Mouse (Mus musculus) heart, postnatal 0 days (tissue): Measurements from ENCODE around the gene Rtcb.

ENCODE experiments used
- CTCF ChIP-seq: IDR thresholded peaks from 2 replicates; pipeline ENCODE4 v1.5.1; 2016; ENCODE audit warnings: antibody characterized with exemption, control low read depth, low read depth
- EP300 ChIP-seq: IDR thresholded peaks from 2 replicates; pipeline ENCODE4 v1.6.1; 2016; ENCODE audit warnings: antibody characterized with exemption, low read depth

DNA sequence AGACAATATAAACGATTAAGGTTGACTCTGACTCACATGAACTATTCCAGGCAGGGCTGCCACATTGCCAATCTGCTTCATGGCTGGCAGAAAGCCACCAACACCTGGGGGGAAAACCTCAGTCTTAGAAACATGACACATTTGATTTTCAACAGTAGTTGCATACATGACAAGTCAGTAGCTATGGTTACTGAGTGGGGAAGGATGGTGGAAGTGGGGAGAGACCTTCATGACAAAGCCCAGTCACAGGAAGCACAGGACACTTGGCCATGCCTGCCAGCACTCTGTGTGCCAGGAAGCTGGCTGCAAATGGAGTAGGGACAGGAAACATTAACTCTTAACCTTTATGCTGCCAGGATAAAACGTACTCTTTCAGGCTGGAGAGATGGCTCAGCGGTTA lies 4.2 kb downstream of the Rtcb start:
- TF ChIP-seq CTCF (no peak), EP300 (no peak)
